Mouse (Mus musculus): ENCODE measurements around the gene Tesc.

DNA sequence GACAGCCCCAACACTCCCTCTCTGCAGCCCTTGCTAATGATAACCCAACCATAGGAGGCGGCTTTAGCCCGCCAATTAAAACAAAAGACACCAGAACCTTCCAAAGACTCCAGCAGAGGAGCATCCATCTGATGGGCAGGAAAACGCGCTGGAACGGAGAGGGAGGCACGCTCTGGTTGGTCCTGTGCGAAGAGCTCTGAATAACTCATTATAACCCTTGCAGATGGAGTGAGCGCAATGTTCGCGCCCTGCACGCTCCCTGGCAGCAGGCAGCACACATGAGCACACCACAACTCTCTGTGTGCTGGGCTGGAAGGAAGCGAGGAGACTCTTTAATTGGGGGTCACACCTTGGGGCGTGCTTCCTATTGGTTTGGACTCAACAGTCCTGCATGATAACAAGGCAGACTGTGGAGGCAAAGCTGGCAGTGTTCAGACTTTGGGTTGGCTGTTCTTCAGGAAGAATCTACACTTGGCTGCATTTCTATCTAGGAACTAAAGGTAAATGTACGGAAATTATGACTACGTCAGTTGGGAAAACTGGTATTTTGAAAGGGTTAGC, 45.8 kb downstream of the Tesc start:
- no peak for TF ChIP-seq POLR2A (IDR thresholded peaks at IDR 0.05; ENCODE audit: borderline replicate concordance, low read depth, low read length)
- TF ChIP-seq CTCF (IDR thresholded peaks at IDR 0.05; ENCODE audit: low read depth, low read length) = no peak
